Mouse (Mus musculus): ENCODE measurements around the gene Ghr.

DNA sequence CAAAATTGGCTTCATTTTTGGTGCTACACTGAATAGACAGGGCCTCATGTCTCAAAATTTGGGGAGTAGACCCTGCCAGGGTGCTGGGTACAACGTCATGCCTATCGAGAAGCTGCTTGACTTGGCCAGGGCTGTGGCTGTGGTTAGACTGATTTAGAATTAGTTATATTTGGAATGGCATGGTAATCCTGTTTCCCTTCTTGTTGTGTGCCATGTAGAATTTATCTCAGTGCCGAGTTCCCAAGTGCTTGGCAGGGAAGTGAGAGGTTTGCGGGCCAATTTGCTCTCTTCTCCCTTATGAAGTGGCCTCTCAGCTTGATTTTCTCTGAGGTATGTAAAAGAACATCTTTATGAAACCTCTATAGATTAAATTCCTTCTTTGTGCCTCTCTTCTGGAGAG, 250.8 kb downstream of the Ghr start:
- no peak for TF ChIP-seq CTCF (IDR thresholded peaks at IDR 0.05; ENCODE audit: borderline replicate concordance, extremely low read depth, insufficient read depth, insufficient read length)
- TF ChIP-seq POLR2A (IDR thresholded peaks at IDR 0.05; ENCODE audit: borderline replicate concordance, extremely low read depth, insufficient read depth, insufficient read length, poor library complexity, severe bottlenecking), result no peak

All from brain, embryonic 14.5 days (tissue).